Mouse (Mus musculus): ENCODE measurements at regions not wholly inside any gene's neighbourhood (a gene's known extent, or its start where the extent isn't known, plus 50 kb on each side); places are given as distances from the start of the nearest gene placed in this dataset.

GRCm38 (mm10) chr5:83091483-83091882, 263.5 kb downstream of the Tecrl start:
- Histone ChIP-seq H3K36me3 (ENCODE audit: control insufficient read depth, insufficient read depth) (no peaks in the 10 kb centered on the region), H3K79me3 (ENCODE audit: low read depth) (no peaks in the 10 kb centered on the region), H3K79me2 (ENCODE audit: control insufficient read depth, insufficient read depth) (no peaks in the 10 kb centered on the region), H3K4me3 (ENCODE audit: insufficient read depth, poor library complexity, severe bottlenecking) (no peak overlapping the region), H3ac (ENCODE audit: control insufficient read depth, insufficient read length, low read depth) (no peak overlapping the region), H3K27me3 (ENCODE audit: control insufficient read depth, insufficient read depth, insufficient read length) (no peaks in the 10 kb centered on the region)
- TF ChIP-seq CTCF (IDR thresholded peaks at IDR 0.05; ENCODE audit: control insufficient read depth, insufficient read depth, insufficient read length) (no peak), MYOD1 (IDR thresholded peaks at IDR 0.05; ENCODE audit: control insufficient read depth, insufficient read length, low read depth) (no peak), CEBPB (IDR thresholded peaks at IDR 0.05; ENCODE audit: low read depth) (no peak), MAX (IDR thresholded peaks at IDR 0.05) (no peak), FOSL1 (IDR thresholded peaks at IDR 0.05; ENCODE audit: insufficient read depth, low read length, poor library complexity, severe bottlenecking) (no peak), USF1 (IDR thresholded peaks at IDR 0.05; ENCODE audit: low read depth) (no peak), MYOG (IDR thresholded peaks at IDR 0.05; ENCODE audit: control insufficient read depth, extremely low read depth, insufficient read length) (no peak)

DNA sequence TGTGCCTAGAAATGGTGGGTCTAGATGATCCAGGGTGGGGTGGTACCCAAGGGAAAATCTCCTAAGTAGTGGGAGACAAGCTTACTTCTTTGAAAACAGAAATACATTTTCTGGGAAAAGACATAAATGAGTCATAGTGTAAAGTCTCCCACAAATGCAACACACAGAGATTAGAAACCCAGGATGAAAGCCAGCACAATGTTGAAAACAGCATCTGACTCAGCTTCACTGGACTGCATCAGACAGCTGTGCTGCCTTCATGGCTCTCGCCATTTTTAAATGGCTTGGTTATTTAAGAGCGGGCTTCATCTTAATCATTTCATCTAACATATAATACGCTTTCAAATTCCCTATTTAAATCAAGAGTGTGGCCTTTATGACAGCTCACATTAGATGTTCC, 300.2 kb downstream of the Tecrl start:
- H3ac ChIP-seq (ENCODE audit: control insufficient read depth, insufficient read length, low read depth), result no peak overlapping the region

GRCm38 (mm10) chr5:83047214-83047613, 307.8 kb downstream of the Tecrl start:
- no peaks in the 10 kb centered on the region for H3K27me3 ChIP-seq (ENCODE audit: control insufficient read depth, insufficient read depth, insufficient read length)
- H3K79me2 ChIP-seq (ENCODE audit: control insufficient read depth, insufficient read depth), result no peaks in the 10 kb centered on the region
- no peak for TF ChIP-seq MYOD1 (IDR thresholded peaks at IDR 0.05; ENCODE audit: control insufficient read depth, insufficient read length, low read depth)
- TF ChIP-seq MYOG (IDR thresholded peaks at IDR 0.05; ENCODE audit: control insufficient read depth, extremely low read depth, insufficient read length), result no peak
- no peak for TF ChIP-seq CTCF (IDR thresholded peaks at IDR 0.05; ENCODE audit: control insufficient read depth, insufficient read depth, insufficient read length)
- no peak for TF ChIP-seq CEBPB (IDR thresholded peaks at IDR 0.05; ENCODE audit: low read depth)
- no peak for TF ChIP-seq MAX (IDR thresholded peaks at IDR 0.05)
- no peak for TF ChIP-seq FOSL1 (IDR thresholded peaks at IDR 0.05; ENCODE audit: insufficient read depth, low read length, poor library complexity, severe bottlenecking)
- TF ChIP-seq USF1 (IDR thresholded peaks at IDR 0.05; ENCODE audit: low read depth), result no peak
- H3ac ChIP-seq (ENCODE audit: control insufficient read depth, insufficient read length, low read depth), result no peak overlapping the region
- H3K4me3 ChIP-seq (ENCODE audit: insufficient read depth, poor library complexity, severe bottlenecking), result no peak overlapping the region
- no peaks in the 10 kb centered on the region for H3K79me3 ChIP-seq (ENCODE audit: low read depth)
- H3K36me3 ChIP-seq (ENCODE audit: control insufficient read depth, insufficient read depth), result no peaks in the 10 kb centered on the region

More for the DNA sequence above, 300.2 kb downstream of the Tecrl start:
- no peaks in the 10 kb centered on the region for H3K27me3 ChIP-seq (ENCODE audit: control insufficient read depth, insufficient read depth, insufficient read length)
- H3K79me3 ChIP-seq (ENCODE audit: low read depth), result no peaks in the 10 kb centered on the region
- no peaks in the 10 kb centered on the region for H3K79me2 ChIP-seq (ENCODE audit: control insufficient read depth, insufficient read depth)
- no peaks in the 10 kb centered on the region for H3K36me3 ChIP-seq (ENCODE audit: control insufficient read depth, insufficient read depth)
- peak; percentile 17 for TF ChIP-seq FOSL1 (IDR thresholded peaks at IDR 0.05; ENCODE audit: insufficient read depth, low read length, poor library complexity, severe bottlenecking)
- peak; percentile 22 for TF ChIP-seq CEBPB (IDR thresholded peaks at IDR 0.05; ENCODE audit: low read depth)
- TF ChIP-seq MAX (IDR thresholded peaks at IDR 0.05), result no peak
- peak; percentile 94 for TF ChIP-seq MYOD1 (IDR thresholded peaks at IDR 0.05; ENCODE audit: control insufficient read depth, insufficient read length, low read depth)
- TF ChIP-seq CTCF (IDR thresholded peaks at IDR 0.05; ENCODE audit: control insufficient read depth, insufficient read depth, insufficient read length), result no peak
- no peak overlapping the region for H3K4me3 ChIP-seq (ENCODE audit: insufficient read depth, poor library complexity, severe bottlenecking)

DNA sequence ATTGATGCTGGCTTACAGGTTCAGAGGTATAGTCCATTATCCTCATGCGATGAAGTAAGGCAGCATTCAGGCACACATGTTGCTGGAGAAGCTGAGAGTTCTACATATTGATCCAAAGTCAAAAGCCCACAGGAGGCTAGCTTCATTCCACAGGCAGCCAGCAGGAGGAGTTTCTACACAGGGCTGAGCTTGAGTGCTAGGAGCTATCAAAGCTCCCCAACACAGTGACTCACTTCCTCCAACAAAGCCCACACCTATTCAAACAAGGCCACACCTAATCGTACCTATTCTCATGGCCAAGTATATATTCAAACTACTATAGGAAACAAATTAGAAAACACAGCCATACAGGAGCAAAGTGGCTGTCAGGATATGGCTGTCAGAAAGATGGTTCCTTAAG, 325.3 kb downstream of the Tecrl start:
- Histone ChIP-seq H3K27me3 (ENCODE audit: control insufficient read depth, insufficient read depth, insufficient read length) (no peaks in the 10 kb centered on the region), H3K4me3 (ENCODE audit: insufficient read depth, poor library complexity, severe bottlenecking) (no peak overlapping the region), H3K79me2 (ENCODE audit: control insufficient read depth, insufficient read depth) (no peaks in the 10 kb centered on the region), H3K36me3 (ENCODE audit: control insufficient read depth, insufficient read depth) (no peaks in the 10 kb centered on the region), H3ac (ENCODE audit: control insufficient read depth, insufficient read length, low read depth) (no peak overlapping the region), H3K79me3 (ENCODE audit: low read depth) (no peaks in the 10 kb centered on the region)
- TF ChIP-seq USF1 (IDR thresholded peaks at IDR 0.05; ENCODE audit: low read depth) (no peak), CTCF (IDR thresholded peaks at IDR 0.05; ENCODE audit: control insufficient read depth, insufficient read depth, insufficient read length) (no peak), FOSL1 (IDR thresholded peaks at IDR 0.05; ENCODE audit: insufficient read depth, low read length, poor library complexity, severe bottlenecking) (no peak), MYOG (IDR thresholded peaks at IDR 0.05; ENCODE audit: control insufficient read depth, extremely low read depth, insufficient read length) (no peak), MYOD1 (IDR thresholded peaks at IDR 0.05; ENCODE audit: control insufficient read depth, insufficient read length, low read depth) (no peak), MAX (IDR thresholded peaks at IDR 0.05) (no peak), CEBPB (IDR thresholded peaks at IDR 0.05; ENCODE audit: low read depth) (no peak)

GRCm38 (mm10) chr5:83006038-83006437, 349.0 kb downstream of the Tecrl start:
- H3ac ChIP-seq (ENCODE audit: control insufficient read depth, insufficient read length, low read depth), result no peak overlapping the region
- no peaks in the 10 kb centered on the region for H3K79me2 ChIP-seq (ENCODE audit: control insufficient read depth, insufficient read depth)
- TF ChIP-seq USF1 (IDR thresholded peaks at IDR 0.05; ENCODE audit: low read depth) (no peak), MYOD1 (IDR thresholded peaks at IDR 0.05; ENCODE audit: control insufficient read depth, insufficient read length, low read depth) (no peak), MAX (IDR thresholded peaks at IDR 0.05) (no peak), CTCF (IDR thresholded peaks at IDR 0.05; ENCODE audit: control insufficient read depth, insufficient read depth, insufficient read length) (no peak), CEBPB (IDR thresholded peaks at IDR 0.05; ENCODE audit: low read depth) (no peak), FOSL1 (IDR thresholded peaks at IDR 0.05; ENCODE audit: insufficient read depth, low read length, poor library complexity, severe bottlenecking) (no peak), MYOG (IDR thresholded peaks at IDR 0.05; ENCODE audit: control insufficient read depth, extremely low read depth, insufficient read length) (no peak)
- no peaks in the 10 kb centered on the region for H3K36me3 ChIP-seq (ENCODE audit: control insufficient read depth, insufficient read depth)
- H3K27me3 ChIP-seq (ENCODE audit: control insufficient read depth, insufficient read depth, insufficient read length), result no peaks in the 10 kb centered on the region
- H3K4me3 ChIP-seq (ENCODE audit: insufficient read depth, poor library complexity, severe bottlenecking), result no peak overlapping the region
- no peaks in the 10 kb centered on the region for H3K79me3 ChIP-seq (ENCODE audit: low read depth)

GRCm38 (mm10) chr5:82989056-82989455, 365.9 kb downstream of the Tecrl start:
- Histone ChIP-seq H3K36me3 (ENCODE audit: control insufficient read depth, insufficient read depth) (no peaks in the 10 kb centered on the region), H3K4me3 (ENCODE audit: insufficient read depth, poor library complexity, severe bottlenecking) (no peak overlapping the region), H3K79me3 (ENCODE audit: low read depth) (no peaks in the 10 kb centered on the region), H3K27me3 (ENCODE audit: control insufficient read depth, insufficient read depth, insufficient read length) (no peaks in the 10 kb centered on the region), H3ac (ENCODE audit: control insufficient read depth, insufficient read length, low read depth) (no peak overlapping the region), H3K79me2 (ENCODE audit: control insufficient read depth, insufficient read depth) (no peaks in the 10 kb centered on the region)
- no peak for TF ChIP-seq USF1 (IDR thresholded peaks at IDR 0.05; ENCODE audit: low read depth)
- no peak for TF ChIP-seq FOSL1 (IDR thresholded peaks at IDR 0.05; ENCODE audit: insufficient read depth, low read length, poor library complexity, severe bottlenecking)
- TF ChIP-seq MAX (IDR thresholded peaks at IDR 0.05), result no peak
- TF ChIP-seq MYOG (IDR thresholded peaks at IDR 0.05; ENCODE audit: control insufficient read depth, extremely low read depth, insufficient read length), result no peak
- no peak for TF ChIP-seq CEBPB (IDR thresholded peaks at IDR 0.05; ENCODE audit: low read depth)
- TF ChIP-seq MYOD1 (IDR thresholded peaks at IDR 0.05; ENCODE audit: control insufficient read depth, insufficient read length, low read depth), result no peak
- no peak for TF ChIP-seq CTCF (IDR thresholded peaks at IDR 0.05; ENCODE audit: control insufficient read depth, insufficient read depth, insufficient read length)

All from C2C12 (cell line).